Mouse (Mus musculus) adrenal gland, postnatal 36 days (tissue): ENCODE data around the gene Topbp1. TPM values are rescaled to one million over a fixed set of nuclear protein-coding genes. Genes with fewer than 3 reads are reported as not detected.

Experiments used
- DNase-seq, 2 experiments: peaks; one replicate each; pipeline ENCODE4 v3.0.0; 2021; ENCODE audit warnings: mixed read lengths in 1 of 2
- long read RNA-seq, 2 experiments: library from polyadenylated mRNA; stranded (forward); transcript quantifications; one replicate each; pipeline ENCODE4 v2.0.0; 2021; ENCODE audit warnings: borderline sequencing depth in 2 of 2
- total RNA-seq, 2 experiments: library from RNA; stranded (reverse); gene quantifications; 2 replicates each; pipeline ENCODE4 v1.2.3; 2021

Topbp1 gene
- 10 to 100 TPM; 27.7 to 28.0 TPM for total RNA-seq
- long read RNA-seq, experiment 1, full-length matches to known transcripts: 5 of 11 reads
- long read RNA-seq, experiment 1, partial matches to known transcripts: 5 of 11 reads
- long read RNA-seq, experiment 1, other reads (novel, unspliced or antisense): 1 of 11 reads
- long read RNA-seq, experiment 2, partial matches to known transcripts: 0 of 1 reads
- long read RNA-seq, experiment 2, other reads (novel, unspliced or antisense): 1 of 1 reads

DNA sequence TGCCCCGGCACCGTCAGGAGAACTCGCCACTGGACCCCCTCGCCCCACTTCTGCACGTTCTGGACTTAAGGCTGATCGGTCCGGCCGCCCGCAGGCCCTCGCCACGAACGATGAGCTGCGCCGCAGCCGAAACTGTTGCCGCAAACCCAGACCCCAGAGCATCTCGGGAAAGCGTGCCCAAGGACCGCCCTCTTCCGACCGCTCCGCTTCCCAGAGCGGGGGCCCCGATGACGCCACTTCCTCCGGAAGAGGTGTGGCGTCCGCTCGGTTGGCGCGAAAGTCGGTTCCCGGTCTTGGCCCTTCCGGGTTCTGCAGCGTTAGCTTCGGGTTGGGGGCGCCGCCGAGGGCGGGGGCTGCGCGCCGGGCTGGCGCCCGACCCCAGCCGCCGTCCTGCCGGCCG, at the start of gene Topbp1, which contains the start of gene 1300017J02Rik:
Gene Topbp1, plus strand, starts transcription at position 289 of the 400 bp plus-strand sequence.
Gene 1300017J02Rik, minus strand, starts transcription at position 156 of the 400 bp plus-strand sequence.
- peak; percentile 95 to 97 for DNase-seq

GRCm38 (mm10) chr9:103265778-103266177, 39.2 kb upstream of the Topbp1 start:
- no peak for DNase-seq

GRCm38 (mm10) chr9:103271104-103271503, 33.9 kb upstream of the Topbp1 start:
- no peak for DNase-seq

- peak in 1 of 2 experiments; percentile 7 for DNase-seq
Measured at GRCm38 (mm10) chr9:103274819-103275218, 30.2 kb upstream of the Topbp1 start.

GRCm38 (mm10) chr9:103275676-103276075, 29.3 kb upstream of the Topbp1 start:
- no peak for DNase-seq

- no peak for DNase-seq
Measured at GRCm38 (mm10) chr9:103276876-103277275, 28.1 kb upstream of the Topbp1 start.

GRCm38 (mm10) chr9:103286396-103286795, 18.6 kb upstream of the Topbp1 start:
- DNase-seq: no peak

- no peak for DNase-seq
Measured at GRCm38 (mm10) chr9:103286901-103287422, 18.1 kb upstream of the Topbp1 start.

DNA sequence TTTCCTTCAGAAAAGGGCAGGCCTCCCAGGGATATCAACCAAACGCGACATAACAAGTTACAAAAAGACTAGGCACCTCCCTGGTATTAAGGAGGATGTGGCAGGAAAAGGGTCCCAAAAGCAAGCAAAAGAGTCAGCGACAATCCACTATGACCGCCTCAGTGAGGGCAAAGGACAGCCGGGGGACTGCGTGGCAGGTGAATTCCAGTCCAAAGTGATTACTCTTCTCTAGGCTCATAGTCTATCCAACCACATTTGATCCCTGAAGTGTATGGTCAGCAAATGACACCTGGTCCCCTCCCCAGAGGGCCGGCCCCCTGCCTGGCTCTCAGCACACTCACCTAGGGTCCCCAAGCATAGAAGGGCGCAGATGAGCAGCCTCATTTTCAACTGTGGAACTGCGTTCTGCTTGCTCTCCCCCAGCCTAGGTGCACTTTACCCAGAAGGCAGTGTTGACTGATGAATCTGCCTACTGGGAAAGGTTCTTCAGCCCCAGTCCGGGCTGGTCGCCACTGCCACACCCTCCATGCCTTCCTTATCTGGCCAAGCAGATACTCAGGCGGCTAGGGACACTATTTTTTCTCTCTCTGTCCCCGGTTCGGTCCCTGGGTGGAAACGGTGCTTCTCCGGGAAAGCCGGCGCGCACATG, 17.1 kb upstream of the Topbp1 start:
- DNase-seq: no peak

GRCm38 (mm10) chr9:103288489-103289180, 16.4 kb upstream of the Topbp1 start:
- no peak for DNase-seq

DNA sequence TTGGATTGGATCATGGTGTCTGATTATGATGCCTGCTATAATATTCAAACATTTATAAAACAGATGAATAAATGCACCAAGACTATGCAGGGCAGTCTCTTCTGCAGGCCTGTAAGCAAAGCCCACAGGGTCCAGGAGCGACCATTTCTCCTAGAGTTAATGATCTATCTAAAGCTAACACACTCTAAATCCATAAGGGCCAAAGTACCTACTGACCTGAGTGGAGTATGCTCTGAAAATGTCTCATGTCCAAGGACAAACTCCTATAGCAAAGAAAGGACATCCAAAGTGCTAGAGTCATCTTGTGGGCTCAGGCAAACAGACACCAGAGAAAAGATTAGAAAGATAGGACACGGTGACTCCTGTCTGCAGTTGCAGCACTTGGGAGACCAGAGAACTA, 10.5 kb upstream of the Topbp1 start:
- DNase-seq: no peak

DNA sequence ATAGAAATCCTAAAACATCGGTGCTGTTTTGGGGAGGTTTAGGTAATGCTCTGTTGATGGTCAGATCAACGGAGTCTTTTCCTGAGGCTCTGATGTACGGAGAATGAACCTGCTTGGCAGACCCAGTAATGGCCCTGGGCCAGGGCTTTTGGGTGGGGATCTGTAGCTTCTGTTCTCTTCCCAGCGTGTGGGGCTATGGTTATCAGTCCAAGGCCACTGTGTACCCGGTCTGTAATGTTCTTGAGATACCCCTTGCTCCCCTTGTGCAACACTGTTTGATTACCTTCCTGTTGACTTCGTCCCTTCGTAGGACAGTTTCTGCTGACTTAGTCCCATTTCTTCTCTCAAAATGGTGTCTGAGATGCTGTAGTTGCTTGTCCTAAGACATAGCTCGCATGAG, 3.9 kb upstream of the Topbp1 start:
- no peak for DNase-seq

DNA sequence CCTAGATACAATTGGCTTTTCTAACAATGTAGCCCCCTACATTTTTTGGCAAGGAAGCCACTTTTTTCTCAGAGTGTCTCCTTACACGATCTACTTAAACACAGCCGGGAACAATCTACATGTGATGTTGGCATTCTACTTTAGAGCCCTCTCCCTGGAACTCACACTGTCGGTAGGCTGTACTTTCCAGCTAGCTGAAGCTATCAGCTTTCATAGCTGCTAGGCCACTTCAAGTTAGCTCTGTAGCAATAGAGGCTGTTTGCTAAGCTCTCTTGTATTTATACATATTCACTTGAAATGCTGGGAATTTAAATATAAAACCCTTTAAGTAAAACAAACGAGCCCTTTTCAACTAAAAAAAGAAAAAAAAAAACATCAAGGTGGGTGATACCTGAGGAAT, 2.8 kb upstream of the Topbp1 start:
- no peak for DNase-seq

- DNase-seq: peak; percentile 41 to 61
Measured at GRCm38 (mm10) chr9:103302666-103303065, 2.3 kb upstream of the Topbp1 start.

GRCm38 (mm10) chr9:103305332-103306041, 472 bp downstream of the Topbp1 start:
- DNase-seq: peak in 1 of 2 experiments; percentile 16

GRCm38 (mm10) chr9:103309832-103310231, 4.8 kb downstream of the Topbp1 start:
- no peak for DNase-seq

- no peak for DNase-seq
Measured at GRCm38 (mm10) chr9:103324678-103325077, 19.7 kb downstream of the Topbp1 start.

DNA sequence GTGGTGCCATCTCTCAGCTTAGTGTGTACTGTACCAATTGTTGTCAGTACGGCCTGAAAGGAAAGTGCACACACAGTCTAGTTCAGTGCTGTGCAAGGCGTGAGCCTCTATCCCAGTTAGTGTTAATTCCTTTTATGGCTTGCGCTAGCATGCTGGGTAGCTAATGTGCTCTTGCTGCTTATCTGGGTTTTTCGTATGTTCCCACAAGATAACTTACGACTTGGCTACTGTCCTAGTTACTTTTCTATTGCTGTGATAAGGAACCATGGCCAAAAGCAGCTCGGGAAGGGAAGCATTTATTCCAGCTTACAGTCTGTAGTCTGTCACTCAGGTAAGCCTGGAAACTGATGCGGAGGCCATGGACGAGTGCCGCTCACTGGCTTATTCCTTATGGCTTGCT, 21.4 kb downstream of the Topbp1 start:
- no peak for DNase-seq

GRCm38 (mm10) chr9:103332663-103333062, 27.6 kb downstream of the Topbp1 start:
- DNase-seq: no peak

- no peak for DNase-seq
Measured at GRCm38 (mm10) chr9:103336912-103337311, 31.9 kb downstream of the Topbp1 start.

GRCm38 (mm10) chr9:103347045-103347444, 42.0 kb downstream of the Topbp1 start:
- no peak for DNase-seq

GRCm38 (mm10) chr9:103347996-103348490, 43.0 kb downstream of the Topbp1 start:
- peak; percentile 18 to 21 for DNase-seq
